Mouse (Mus musculus): ENCODE data around the gene Ak9.
A peak's percentile ranks its signal among the peaks of the same experiment; 100 is the strongest.
"Not testable (repeated sequence)": the region's sequence is repeated elsewhere in the genome, so short reads cannot be mapped to it uniquely, and the experiment has no call there.

Ak9 gene

DNA sequence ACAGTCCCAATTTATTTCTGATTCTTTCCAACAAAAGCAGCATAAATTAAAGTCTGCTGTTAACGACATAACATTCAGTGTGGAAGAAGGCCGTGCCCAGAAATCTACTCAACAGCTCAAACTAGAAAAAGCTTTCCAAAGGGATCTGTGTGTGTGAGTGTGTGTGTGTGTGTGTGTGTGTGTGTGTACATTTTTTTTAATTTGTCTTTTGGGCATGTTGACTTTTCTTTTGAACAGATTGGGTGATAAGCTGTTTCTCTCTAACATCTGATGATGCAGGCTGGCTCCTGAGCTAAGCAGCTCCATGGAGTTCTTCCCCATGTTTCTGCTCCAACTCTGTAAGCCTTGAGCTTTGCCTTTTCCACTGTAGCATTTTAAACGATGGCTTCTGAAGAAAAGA is 12.1 kb downstream of the Ak9 start:
- DNase-seq (ENCODE audit: low read depth, low spot score) = no peak

DNA sequence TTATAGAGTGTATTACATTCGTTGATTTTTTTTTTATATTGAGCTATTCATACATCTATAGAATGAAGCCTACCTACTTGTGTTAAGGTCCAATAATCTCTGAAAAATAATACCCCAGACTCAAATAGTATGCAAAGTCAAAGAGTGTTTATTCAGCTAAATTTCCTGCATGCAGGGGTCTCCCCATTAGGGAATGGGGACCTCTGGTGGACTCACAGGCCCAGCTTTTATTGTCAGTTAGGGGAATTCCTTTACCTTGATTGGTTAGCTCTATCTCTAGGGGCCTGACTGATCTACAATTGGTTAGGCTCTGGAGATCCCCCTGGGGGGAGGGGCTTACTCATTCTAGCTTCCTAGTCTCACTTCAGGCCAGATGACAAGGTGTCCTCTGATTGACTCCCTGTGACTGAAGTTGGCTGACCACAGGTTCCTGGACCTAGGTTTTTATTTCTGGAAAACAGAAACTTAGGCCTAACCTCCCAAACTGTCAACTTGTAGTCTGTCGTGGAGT is 28.8 kb downstream of the Ak9 start:
- DNase-seq (ENCODE audit: low read depth, low spot score) = no peak

DNA sequence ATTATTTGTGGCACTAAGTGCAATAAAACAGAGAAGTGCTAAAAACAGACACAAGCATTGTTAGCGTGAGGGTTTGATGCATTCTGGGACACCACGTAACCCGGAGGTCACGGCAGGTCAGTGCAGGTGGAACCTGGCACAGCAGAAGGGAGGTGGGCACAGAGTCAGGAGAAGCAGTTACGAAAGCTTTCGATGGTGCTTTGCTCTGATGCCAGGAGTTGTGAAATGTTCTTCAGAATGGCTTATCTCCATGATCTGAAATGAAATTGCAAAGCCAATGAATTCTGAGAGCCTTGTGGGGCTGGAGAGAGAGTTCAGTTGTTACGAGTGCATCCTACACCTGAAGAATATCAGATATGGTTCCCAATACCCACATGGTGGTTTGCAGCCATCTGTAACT is 37.6 kb downstream of the Ak9 start:
- DNase-seq (ENCODE audit: low read depth, low spot score) = no peak

DNA sequence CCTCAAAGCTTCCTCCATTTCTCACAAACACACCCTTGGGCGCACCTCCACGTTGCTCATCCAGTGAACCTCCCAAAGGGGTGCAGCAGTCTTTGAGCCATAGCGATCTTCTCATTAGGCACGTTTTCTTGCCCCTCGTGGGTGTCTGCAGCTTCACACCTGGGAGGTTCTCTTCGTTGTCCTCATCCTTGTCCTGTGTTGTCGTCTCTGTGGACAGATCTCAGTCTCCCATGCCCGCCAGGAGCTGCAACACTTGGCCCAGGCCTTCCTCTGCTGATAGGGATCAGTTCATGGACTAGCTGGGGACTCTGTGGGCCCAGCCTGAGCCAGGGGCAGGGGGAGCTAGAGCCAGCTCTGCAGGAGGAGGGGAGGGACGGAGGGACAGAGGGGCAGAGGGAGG is 61.3 kb downstream of the Ak9 start:
- DNase-seq (ENCODE audit: low read depth, low spot score) = no peak

DNA sequence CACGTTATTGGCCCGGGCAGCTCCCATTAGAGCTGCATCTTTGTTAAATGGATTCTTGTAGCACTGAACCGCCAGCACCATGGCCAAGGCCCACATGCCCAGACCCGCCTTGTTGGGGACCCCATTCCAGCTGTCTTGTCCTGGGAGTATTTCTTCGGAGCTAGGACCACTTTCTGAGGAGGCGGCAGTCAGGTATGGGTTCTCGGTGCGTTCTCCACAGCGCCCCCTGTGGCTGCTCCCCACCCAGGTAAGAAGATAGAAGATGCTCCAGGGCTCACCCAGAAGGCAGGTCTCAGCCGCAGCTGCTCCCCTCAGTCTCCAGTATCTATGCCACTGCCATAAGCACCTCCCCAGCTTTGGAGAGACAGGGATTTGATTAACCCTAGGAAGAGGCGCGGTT is 76.7 kb downstream of the Ak9 start:
- DNase-seq (ENCODE audit: low read depth, low spot score) = no peak

DNA sequence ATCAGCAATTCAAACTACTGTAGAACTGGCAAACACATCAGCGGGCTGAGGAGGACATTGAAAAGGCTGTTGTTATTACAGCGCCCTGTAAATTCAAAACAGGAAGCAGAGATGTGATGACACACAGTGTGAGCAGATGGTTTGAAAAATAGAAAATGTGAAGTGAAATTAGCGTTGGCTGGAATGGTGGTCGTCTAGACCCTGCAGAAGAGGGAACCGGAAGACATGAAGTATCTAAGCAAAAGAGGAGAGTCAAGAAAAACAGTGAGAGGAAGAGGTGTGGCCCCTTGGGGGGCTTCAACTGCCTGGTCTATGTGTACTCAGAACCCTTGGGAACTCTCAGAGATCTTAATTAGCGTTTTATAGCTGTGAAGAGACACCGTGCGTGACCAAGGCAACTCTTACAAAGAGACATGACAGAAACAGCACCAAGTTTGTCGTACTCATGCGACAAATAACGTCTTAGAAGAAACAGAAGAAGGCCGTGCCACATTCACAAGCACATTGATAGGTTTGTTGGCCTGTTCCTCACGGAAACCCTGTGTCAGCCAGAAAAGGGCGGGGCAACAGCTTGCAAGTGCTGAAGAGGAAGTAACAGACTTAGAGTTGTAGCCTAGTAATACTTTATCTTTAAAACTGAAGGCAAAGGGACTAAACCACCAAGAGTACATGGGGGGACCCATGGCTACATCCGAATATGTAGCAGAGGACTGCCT is 81.9 kb downstream of the Ak9 start:
- no peak for DNase-seq (ENCODE audit: low read depth, low spot score)

DNA sequence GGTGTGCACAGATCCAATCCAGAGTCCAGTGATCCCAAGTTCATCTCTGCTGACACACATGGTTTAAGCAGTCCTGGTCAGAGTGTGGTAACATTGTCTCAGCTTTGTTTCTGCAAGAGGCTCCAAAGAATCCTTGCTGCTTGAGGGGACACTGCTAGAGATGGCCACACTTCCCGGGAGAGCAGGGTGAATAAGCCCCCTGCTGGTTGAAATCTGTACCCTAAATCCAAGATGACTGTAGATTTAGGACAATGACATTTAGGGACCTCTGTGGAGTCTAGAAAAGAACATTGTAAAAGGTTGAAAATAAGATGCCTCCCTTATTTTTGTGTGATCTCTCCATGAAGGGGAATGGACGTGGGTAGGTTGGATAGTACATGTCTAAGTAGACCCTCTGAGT is 89.8 kb downstream of the Ak9 start:
- DNase-seq (ENCODE audit: low read depth, low spot score) = no peak

DNA sequence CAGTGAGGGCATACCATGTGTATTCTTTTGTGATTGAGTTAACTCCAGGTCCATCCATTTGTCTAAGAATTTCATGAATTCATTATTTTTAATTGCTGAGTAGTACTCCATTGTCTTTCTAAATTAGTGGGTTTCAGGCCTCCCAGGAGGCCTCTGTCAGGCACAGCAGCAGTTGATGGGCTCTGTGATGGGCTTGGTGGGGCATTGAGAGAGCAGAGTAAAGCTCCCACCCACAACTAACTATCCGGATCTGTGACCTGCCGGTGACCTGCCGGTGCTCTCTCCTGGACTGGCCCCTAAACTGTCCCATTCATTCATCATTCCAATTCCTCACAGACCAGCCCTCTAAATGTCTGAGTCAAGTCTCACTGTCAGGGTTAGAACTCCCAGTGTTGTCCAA is 97.3 kb downstream of the Ak9 start:
- no peak for DNase-seq (ENCODE audit: low read depth, low spot score)

DNA sequence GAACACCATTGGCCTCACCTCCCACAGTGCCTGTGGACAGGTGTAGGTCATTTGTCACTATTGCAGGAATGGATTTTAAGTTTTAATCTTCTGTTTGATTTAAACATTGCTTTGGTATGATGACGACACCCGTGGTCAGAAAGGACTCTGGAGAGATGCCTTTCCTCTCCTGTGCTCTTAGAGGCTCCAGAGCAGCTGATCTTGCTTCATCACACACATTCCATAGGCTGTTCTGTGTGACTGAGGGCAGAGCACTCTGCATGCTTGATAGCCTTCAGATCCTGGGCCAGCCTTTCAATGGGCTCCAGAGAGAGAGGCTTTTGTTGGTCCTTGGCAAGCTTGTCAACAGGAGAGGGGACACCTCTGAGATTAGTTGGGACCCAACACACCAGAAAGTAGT is 99.6 kb downstream of the Ak9 start:
- no peak for DNase-seq (ENCODE audit: low read depth, low spot score)

DNA sequence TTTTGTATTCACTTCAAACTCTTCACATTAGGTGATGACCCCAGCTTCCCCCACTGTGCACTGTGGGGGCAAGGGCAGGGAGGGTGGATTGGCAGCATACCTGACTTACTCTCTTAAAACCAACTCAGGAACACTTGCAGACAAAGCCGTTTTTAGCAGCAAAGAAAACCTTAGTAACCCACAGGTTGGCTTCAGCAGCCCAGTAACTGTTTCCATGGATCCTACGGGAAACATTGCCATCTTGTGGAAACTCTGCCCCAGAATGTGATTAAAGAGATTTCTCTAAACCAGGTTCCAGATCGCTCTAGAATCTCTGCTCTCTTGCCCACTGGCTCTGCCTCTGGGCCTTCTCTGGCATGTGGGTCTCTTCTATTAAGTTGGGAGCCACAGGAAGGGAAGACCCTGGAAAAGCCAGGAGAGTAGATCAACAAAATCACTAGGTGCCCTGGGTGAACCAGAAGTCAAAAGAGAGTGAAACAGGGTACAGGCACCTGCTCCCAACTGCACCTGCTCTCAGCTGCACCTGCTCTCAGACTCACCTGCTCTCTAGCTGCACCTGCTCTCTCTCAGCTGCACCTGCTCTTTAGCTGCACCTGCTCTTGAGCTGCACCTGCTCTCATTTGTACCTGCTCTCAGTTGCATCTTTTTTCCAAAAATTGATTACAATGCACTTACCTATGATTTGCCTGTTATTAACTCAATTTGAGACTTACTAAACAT is 100.3 kb downstream of the Ak9 start:
- DNase-seq (ENCODE audit: low read depth, low spot score) = no peak

DNA sequence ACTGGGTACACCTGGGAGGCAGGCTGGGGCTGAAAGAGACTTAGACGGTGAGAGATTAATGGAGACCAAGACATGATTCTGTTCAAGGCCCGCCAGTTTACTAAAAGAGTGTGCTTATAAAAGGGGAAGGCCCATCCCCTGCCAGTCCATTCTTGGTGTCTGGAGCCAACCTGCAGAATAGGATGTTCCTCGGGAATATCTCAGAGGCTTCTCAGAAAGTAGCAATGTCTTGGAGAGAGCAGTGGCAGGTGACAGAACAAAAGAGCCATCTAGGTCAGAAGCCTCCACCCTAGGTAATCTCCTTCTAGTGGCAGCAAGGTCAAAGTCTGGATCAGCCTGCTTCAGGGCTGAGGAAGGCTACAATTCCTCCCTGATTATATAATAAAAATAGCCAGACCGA is 106.4 kb downstream of the Ak9 start:
- DNase-seq (ENCODE audit: low read depth, low spot score) = not testable (repeated sequence)

DNA sequence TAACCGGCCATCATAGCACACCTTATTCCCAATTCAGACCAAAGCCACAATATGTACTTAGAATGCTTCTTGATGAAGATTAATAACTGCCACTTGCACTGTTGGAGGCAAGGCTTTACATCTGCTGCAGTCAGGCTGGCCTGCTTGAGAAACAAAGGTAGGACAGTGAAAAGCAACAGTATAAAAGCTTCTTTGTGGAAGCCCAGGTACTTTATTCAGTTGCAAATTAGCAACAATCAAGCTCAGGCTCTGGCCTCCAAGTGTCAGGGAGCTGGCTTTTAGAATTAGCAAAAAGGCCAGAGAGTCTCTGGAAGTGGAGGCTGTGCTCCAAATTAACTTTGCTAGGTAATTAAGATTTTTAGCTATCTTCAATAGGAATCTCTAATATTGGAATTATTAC is 107.0 kb downstream of the Ak9 start:
- not testable (repeated sequence) for DNase-seq (ENCODE audit: low read depth, low spot score)

DNA sequence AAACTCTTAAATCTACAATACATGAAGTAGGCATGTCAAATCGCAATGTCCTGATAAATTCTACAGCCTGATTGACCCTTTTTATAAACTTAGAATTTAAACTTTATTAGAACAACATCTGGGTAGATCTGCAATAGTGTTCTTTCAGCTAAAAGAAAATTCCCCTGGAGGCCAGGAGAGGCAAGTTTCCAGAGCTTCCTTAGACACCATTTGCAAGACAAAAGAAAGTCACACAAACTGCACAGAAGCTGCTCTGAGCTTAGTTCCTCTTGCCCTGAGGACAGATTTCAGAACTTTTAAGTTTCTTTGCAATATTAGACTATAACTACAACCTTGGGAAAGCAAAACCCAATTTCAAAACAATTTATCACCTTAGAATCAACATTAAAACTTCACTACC is 109.7 kb downstream of the Ak9 start:
- not testable (repeated sequence) for DNase-seq (ENCODE audit: low read depth, low spot score)

DNA sequence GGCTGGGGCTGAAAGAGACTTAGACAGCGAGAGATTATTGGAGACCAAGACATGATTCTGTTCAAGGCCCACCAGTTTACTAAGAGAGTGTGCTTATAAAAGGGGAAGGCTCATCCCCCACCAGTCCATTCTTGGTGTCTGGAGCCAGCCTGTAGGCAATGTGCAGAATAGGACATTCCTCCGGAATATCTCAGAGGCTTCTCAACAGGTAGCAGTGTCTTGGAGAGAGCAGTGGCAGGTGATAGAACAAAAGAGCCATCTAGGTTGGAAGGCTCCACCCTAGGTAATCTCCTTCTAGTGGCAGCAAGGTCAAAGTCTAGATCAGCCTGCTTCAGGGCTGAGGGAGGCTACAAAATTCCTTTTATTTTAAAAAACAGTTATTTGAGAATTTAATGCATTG is 111.6 kb downstream of the Ak9 start:
- not testable (repeated sequence) for DNase-seq (ENCODE audit: low read depth, low spot score)

DNA sequence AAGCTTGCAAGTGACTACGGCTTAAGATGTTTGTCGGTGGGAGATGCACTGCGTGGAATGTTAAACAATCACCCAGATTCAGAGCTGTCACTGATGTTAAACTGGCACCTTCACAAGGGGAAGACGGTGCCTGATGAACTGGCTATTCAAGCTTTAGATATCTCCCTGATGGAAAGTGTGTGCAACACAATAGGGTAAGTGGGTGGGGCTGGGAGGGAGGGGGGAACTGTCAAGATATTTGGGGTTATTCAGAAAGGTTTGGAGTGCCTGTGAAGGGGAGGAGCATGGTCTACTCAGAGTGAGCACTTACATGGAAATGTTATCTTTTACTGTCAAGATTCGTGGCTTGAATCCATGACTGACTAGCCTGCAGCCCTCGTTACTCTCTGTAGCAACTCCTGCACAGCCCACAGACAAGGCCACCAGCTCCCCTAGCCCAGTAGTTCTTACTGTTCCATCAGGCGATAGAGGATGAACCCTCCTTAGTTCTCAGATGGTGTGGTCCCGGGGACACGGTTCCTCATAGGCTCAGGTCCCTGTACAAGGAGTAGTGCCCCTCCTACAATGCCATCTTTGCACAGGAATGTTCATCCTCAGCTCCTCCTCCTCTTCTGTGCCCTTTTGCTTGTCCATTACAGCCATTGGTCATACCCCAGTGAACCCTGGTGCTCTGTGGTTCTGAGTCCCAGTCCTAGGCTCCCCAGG is 116.9 kb downstream of the Ak9 start:
- DNase-seq (ENCODE audit: low read depth, low spot score) = no peak

DNA sequence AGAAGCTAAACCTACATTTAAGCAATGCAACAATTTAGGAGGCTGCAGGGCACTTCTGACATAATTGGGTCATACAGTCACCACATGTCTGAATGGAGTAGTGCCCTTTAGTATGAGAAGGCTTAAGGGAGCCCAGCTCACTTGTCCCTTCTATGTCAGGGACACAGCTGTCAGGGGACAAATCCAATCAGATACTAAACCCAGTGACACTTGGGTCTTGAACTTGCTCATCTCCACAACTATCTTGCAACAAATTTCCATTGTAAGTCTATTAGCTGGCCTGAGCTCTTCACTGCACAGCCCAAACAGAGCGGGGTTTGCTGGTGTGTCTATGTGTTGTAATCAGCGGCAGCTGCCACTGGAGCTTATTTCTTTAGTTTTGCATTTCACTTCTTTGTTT is 119.9 kb downstream of the Ak9 start:
- no peak for DNase-seq (ENCODE audit: low read depth, low spot score)

DNA sequence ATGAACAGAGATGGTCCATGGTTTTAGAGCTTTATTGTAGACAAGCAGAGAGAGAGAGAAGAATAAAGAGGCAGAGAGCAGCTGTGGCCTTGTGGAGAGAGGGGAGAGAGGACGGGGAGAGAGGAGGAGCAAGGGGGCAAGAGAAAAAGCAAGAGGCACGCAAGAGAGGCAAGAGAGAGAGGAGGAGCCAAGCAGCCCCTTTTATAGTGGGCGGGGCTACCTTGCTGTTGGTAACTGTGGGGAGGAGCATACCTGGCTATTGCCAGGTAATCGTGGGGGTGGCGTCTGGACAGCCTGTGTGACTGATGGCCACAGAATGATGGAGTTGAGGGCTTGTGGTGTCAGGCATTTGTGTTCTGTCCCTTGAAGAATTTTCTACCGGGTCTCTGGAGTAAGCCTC is 122.6 kb downstream of the Ak9 start:
- DNase-seq (ENCODE audit: low read depth, low spot score) = no peak

DNA sequence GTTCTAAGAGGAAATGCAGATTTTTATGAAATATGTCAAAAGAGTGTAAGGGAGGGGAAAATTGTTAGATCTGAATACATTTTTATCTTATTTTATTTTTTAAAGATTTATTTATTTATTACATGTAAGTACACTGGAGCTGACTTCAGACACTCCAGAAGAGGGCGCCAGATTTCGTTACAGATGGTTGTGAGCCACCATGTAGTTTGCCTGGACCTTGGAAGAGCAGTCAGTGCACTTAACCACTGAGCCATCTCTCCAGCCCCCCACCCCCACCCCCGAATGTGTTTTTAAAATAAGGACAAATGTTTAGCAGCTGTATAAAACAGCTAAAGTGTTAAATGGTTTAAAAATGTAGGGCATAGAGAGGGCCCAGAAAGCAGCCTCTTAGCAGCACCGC is 130.8 kb downstream of the Ak9 start:
- no peak for DNase-seq (ENCODE audit: low read depth, low spot score)

DNA sequence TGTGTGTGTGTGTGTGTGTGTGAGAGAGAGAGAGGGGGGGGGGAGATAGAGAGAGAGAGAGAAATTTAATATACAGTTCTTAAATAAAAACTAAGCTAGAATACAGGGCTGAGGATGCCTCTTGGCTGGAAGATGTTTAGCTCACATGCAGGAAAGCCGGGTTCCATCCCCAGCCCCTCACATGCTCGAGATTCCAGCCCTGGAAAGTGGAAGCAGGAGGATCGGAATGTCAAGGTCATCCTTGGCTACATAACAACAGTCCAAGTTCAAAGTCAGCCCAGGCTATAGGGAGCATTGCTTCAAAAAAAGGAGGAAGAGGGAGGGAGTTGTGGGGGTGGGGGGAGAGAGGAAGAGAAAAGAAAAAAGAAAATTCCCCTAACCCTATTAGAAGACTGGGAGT is 131.4 kb downstream of the Ak9 start:
- no peak for DNase-seq (ENCODE audit: low read depth, low spot score)

DNA sequence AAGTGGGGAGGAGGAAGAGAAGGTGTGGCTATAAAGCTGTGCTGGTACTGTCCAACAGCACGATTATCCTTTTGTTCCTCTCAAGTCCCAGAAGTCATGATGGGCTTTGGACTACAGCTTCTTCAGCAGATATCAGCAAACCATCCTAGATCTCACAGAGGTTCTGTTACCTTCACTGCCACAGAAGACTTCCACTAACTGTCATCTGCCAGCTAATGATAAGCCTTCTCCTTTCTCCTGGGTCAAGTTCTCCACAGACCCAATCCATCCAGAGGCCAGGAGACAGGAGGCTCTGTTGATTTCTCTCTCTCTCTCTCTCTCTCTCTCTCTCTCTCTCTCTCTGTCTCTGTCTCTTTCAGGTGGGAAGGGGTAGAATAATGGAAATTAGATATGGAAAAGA is 144.4 kb downstream of the Ak9 start:
- DNase-seq (ENCODE audit: low read depth, low spot score) = no peak

DNA sequence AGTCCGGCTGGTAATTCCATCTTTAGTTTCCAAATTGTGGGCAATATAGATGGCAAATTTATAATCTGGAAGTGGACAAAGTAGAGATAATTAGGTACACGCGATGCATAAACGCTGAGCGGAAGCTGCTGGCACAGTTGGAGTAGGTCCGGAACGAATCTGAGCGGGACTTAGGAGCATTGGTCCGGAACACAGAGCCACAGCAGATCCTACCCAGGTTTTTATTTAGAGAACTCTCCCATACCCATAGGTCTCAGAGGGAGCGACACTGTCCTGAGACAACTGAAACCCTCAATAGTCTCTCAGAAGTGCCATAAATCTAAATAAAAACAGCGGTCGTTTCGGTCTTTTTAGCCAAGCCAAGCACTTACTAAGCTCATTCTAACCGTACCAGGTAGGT is 145.9 kb downstream of the Ak9 start:
- DNase-seq (ENCODE audit: low read depth, low spot score) = no peak

DNA sequence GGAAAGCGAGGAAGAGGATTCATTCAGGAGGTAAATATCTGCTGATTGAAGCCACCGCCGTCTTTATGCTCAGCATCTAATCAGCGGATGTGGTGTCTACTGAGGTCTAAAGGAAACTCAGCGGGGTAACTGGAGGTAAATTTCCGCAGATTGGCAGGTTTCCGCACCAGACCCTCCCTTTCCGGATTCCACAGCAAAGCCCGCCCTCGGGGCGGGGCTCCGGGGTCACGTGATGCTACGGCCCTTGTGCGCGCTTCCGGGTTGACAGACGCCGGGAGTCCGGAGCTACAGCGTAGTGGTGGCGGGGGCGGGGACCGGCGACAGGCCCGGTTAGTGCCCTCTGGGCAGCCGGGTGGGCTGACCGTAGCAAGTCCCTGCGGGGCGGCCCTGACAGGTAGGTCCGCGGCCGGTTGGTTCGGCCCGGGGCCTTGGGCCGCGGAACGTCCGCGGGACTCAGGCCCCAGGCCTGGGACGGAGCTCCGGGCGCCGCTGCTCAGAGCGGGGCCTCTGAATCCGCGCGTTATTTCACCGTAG is 146.4 kb downstream of the Ak9 start, which contains the start of gene Zbtb24:
Gene Zbtb24, plus strand, starts transcription at position 247 of the 534 bp plus-strand sequence.
- DNase-seq (ENCODE audit: low read depth, low spot score) = peak; percentile 93

All from retina, postnatal 7 days (tissue).